Mouse (Mus musculus) limb, embryonic 14.5 days (tissue): Measurements from ENCODE around the gene Pitpnm2. TPM values are rescaled to one million over a fixed set of nuclear protein-coding genes. Genes with fewer than 3 reads are reported as not detected.

Source experiments
- ATAC-seq: fragments of 200-750 bp; cut with Nextera tagmentation; 2 replicates; pipeline ENCODE4 v1.8.0; 2017; ENCODE audit warnings: low read depth, moderate number of reproducible peaks, moderate TSS enrichment; ENCODE audit not compliant: low FRiP score
- DNase-seq: peaks from one replicate; pipeline ENCODE4 v3.0.0-alpha.2; 2015; ENCODE audit warnings: low spot score
- H3K27ac ChIP-seq: fragments of 300-500 bp; sonication (generic); replicated peaks from 2 replicates; pipeline ENCODE4 v1.5.1; 2014; ENCODE audit warnings: low read depth, mild to moderate bottlenecking, low read length, moderate library complexity, mixed read lengths
- H3K27me3 ChIP-seq: fragments of 300-500 bp; sonication (generic); 2 replicates; pipeline ENCODE4 v1.6.1; 2014; ENCODE audit warnings: low read length, mixed read lengths; ENCODE audit not compliant: control insufficient read depth, insufficient read depth
- H3K36me3 ChIP-seq: fragments of 300-500 bp; sonication (generic); 2 replicates; pipeline ENCODE4 v1.6.1; 2014; ENCODE audit warnings: mild to moderate bottlenecking, low read length, moderate library complexity, mixed read lengths; ENCODE audit not compliant: control insufficient read depth, insufficient read depth
- H3K4me1 ChIP-seq: fragments of 300-500 bp; sonication (generic); 2 replicates; pipeline ENCODE4 v1.6.1; 2014; ENCODE audit warnings: antibody characterized with exemption, low read length, mixed read lengths; ENCODE audit not compliant: control insufficient read depth, insufficient read depth
- H3K4me2 ChIP-seq: fragments of 300-500 bp; sonication (generic); replicated peaks from 2 replicates; pipeline ENCODE4 v1.6.1; 2014; ENCODE audit warnings: low read depth, mild to moderate bottlenecking, low read length, moderate library complexity; ENCODE audit not compliant: severe bottlenecking
- H3K4me3 ChIP-seq: fragments of 300-500 bp; sonication (generic); replicated peaks from 2 replicates; pipeline ENCODE4 v1.5.1; 2014; ENCODE audit warnings: low read length
- H3K9ac ChIP-seq: fragments of 300-500 bp; sonication (generic); 2 replicates; pipeline ENCODE4 v1.6.1; 2014; ENCODE audit warnings: mild to moderate bottlenecking, low read depth, low read length, moderate library complexity; ENCODE audit not compliant: severe bottlenecking
- H3K9me3 ChIP-seq: fragments of 300-500 bp; sonication (generic); 2 replicates; pipeline ENCODE4 v1.6.1; 2016; ENCODE audit warnings: low read length; ENCODE audit not compliant: control insufficient read depth
- POLR2A ChIP-seq: fragments of 200-500 bp; IDR thresholded peaks from 2 replicates; pipeline ENCODE4 v1.8.0; 2012; ENCODE audit warnings: inconsistent platforms, mild to moderate bottlenecking, moderate library complexity, borderline replicate concordance; ENCODE audit not compliant: insufficient read depth, insufficient read length; ENCODE audit errors: extremely low read depth
- WGBS: fragments of 180-500 bp; shearing (Covaris S2); extraction: QIAGEN DNeasy Blood & Tissue Kit; methylation state at CpG from one replicate; pipeline ENCODE4 v1.1.7; 2014; 5-methylcytosine and 5-hydroxymethylcytosine counted together
- polyA plus RNA-seq, 2 experiments: library from polyadenylated mRNA; depleted of rRNA in 1 of 2; stranded (reverse) in 1 of 2; unstranded in 1 of 2; fragments of >200 nt; fragmentation: Nextera tagmentation in 1 of 2; extraction: Ambion mirVana in 1 of 2; gene quantifications; 2 replicates each; pipeline versions ENCODE4 v1.2.1 to v1.2.3; 2012 to 2014

Gene Pitpnm2
- polyA plus RNA-seq, 2 experiments: 8.2 to 37.1 TPM

- peak overlapping the region; percentile 68; the same call in 1 of the 2 replicates for H3K27ac ChIP-seq
- ATAC-seq: no peak
- peak overlapping the region; percentile 80 for H3K4me3 ChIP-seq
- H3K9ac ChIP-seq: peak overlapping the region; percentile 91
- peak overlapping the region; percentile 96 for H3K4me2 ChIP-seq
- no peaks in the 10 kb centered on the region for H3K9me3 ChIP-seq
- no peak for DNase-seq
- H3K36me3 ChIP-seq: peaks cover 39% of the 10 kb centered on the region
- H3K27me3 ChIP-seq: no peaks in the 10 kb centered on the region
- TF ChIP-seq POLR2A: no peak
- 26% methylated on average over 7 of the region's 7 CpGs for WGBS
- H3K4me1 ChIP-seq: peaks cover 16% of the 10 kb centered on the region
Observed at GRCm38 (mm10) chr5:124115531-124115930, 134.0 kb downstream of the Pitpnm2 start.

DNA sequence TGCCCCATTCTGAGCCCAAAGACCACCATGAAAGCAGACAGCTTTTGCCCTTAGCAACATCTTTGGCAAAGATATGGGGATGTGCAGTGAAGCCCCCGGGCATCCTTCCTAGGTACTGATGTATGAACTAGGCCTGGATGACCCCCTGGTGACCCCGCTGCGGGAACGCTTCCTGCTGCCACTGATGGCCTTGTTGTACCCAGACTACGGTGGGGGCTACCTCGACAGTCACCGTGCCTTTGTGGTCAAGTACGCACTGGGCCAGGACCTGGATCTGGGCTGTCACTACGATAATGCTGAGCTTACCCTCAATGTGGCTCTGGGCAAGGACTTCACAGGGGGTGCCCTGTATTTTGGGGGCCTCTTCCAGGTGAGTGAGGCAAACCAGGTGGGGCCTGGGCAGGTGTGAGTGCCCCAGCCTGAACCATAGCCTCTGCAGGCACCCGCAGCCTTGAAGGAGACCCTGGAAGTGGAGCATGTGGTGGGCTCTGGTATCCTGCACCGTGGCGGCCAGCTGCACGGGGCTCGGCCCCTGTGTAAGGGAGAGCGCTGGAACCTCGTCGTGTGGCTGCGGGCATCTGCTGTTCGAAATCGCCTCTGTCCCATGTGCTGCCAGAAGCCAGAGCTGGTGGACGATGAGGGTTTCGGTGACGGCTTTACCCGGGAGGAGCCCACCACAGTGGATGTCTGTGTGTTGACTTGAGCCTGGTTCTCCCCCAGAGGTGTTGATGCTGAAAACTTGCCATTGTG is 135.1 kb downstream of the Pitpnm2 start:
- Histone ChIP-seq H3K27ac (no peak overlapping the region), H3K4me1 (peaks cover 16% of the 10 kb centered on the region), H3K4me2 (no peak overlapping the region), H3K9me3 (no peaks in the 10 kb centered on the region), H3K36me3 (peaks cover 29% of the 10 kb centered on the region), H3K27me3 (no peaks in the 10 kb centered on the region), H3K4me3 (no peak overlapping the region), H3K9ac (no peak overlapping the region)
- TF ChIP-seq POLR2A: no peak
- DNase-seq: no peak
- WGBS: 90% methylated on average over 24 of the region's 24 CpGs
- ATAC-seq: no peak

DNA sequence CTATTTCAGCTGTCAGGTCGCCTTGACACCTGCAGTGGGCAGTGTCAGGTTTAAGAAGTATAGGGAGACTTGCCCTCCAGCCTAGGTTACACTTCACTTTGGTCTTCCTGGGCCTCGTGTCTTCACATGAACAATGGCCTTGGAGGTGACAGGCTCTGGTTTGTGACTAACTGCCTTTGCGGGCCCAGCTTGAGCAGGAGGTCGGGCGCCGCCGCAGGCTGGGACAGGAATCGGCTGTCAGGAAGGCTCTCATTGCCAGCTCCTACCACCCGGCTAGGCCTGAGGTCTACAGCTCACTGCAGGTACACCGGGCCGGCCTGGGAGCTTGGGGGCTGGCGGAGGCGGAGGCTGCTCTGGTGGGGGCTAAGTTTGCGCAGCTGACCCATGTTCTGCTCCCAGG is 136.5 kb downstream of the Pitpnm2 start:
- ATAC-seq (no peak), DNase-seq (no peak)
- Histone ChIP-seq H3K36me3 (peaks cover 15% of the 10 kb centered on the region), H3K4me2 (peak overlapping the region; percentile 64), H3K4me3 (peak overlapping the region; percentile 76), H3K27me3 (no peaks in the 10 kb centered on the region), H3K9me3 (no peaks in the 10 kb centered on the region), H3K27ac (no peak overlapping the region), H3K9ac (peak overlapping the region; percentile 61), H3K4me1 (peaks cover 16% of the 10 kb centered on the region)
- no peak for TF ChIP-seq POLR2A
- WGBS: 18% methylated on average over 12 of the region's 14 CpGs

- H3K9ac ChIP-seq: peak overlapping the region; percentile 61
- H3K4me3 ChIP-seq: peak overlapping the region; percentile 76
- no peak for TF ChIP-seq POLR2A
- H3K36me3 ChIP-seq: peaks cover 10% of the 10 kb centered on the region; the same call in 1 of the 2 replicates
- DNase-seq (no peak), ATAC-seq (no peak)
- H3K4me1 ChIP-seq: peaks cover 16% of the 10 kb centered on the region
- H3K4me2 ChIP-seq: peak overlapping the region; percentile 64
- 3% methylated on average over 14 of the region's 18 CpGs for WGBS
- H3K27me3 ChIP-seq: no peaks in the 10 kb centered on the region
- H3K27ac ChIP-seq: no peak overlapping the region
- H3K9me3 ChIP-seq: no peaks in the 10 kb centered on the region
Observed at GRCm38 (mm10) chr5:124112531-124112930, 137.0 kb downstream of the Pitpnm2 start.

DNA sequence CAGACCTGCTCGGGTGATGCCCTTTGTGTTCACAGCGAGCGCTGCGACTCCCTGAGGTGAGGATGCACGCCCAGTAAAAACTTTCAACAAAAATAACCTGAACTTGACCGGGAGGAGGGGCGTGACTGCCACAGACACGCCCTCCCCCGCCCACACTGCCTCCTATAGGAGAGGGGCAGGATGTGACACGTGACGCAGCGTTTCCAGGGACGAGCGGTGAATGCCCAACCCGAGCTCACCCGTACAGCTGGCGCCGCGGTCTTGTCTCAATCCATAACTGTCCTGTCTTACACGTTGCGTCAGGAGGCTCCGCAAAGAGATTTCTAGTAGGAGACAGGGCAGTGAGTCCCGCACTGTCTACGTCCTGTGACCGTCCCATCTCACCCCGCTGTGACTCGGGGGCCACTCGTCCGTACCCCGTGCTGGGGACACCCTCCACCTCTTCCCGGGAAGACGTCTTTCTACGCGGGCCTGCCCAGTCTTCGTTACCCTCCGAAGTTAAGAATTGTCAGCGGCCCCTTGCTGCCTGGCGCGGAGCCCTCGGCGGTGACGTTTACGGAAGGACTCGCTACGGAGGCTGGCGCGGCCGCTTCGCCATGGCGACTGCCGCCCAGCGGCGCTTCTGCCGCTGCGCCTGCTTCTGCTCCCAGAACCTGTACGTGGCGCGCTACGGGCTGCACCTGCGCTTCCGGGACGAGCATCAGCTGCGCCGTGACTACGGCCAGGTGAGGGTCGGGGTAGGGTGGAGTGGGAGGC is 137.6 kb downstream of the Pitpnm2 start, which contains the start of gene Ogfod2:
Ogfod2 (plus strand) TSS at position 556 of the 756 bp plus-strand sequence.
- Histone ChIP-seq H3K9ac (peak within 1 kb of the TSS; percentile 61), H3K36me3 (0 out of 2 replicates have a peak, but pooled peaks cover 4% of the 10 kb centered on the region), H3K4me1 (peaks cover 12% of the 10 kb centered on the region), H3K4me3 (peak within 1 kb of the TSS; percentile 76), H3K27ac (peak within 1 kb of the TSS; percentile 68), H3K9me3 (no peaks in the 10 kb centered on the region), H3K4me2 (peak within 1 kb of the TSS; percentile 64), H3K27me3 (no peaks in the 10 kb centered on the region)
- ATAC-seq (peak; percentile 98), DNase-seq (peak; percentile 97)
- TF ChIP-seq POLR2A: peak; percentile 57; the same call in 1 of the 2 replicates
- under 1% methylated on average over 52 of the region's 66 CpGs for WGBS
